Mouse (Mus musculus) lung, embryonic 14.5 days (tissue): Measurements from ENCODE around the gene Map6. TPM values are rescaled to one million over a fixed set of nuclear protein-coding genes. Genes with fewer than 3 reads are reported as not detected.

ENCODE experiments used
- ATAC-seq: fragments of 200-750 bp; cut with Nextera tagmentation; 2 replicates; pipeline ENCODE4 v1.8.0; 2017; ENCODE audit warnings: mild to moderate bottlenecking, moderate TSS enrichment, moderate library complexity; ENCODE audit not compliant: insufficient read depth
- DNase-seq: peaks from one replicate; pipeline ENCODE4 v3.0.0-alpha.2; 2015
- H3K27ac ChIP-seq: fragments of 300-500 bp; sonication (generic); 2 replicates; pipeline ENCODE4 v1.5.1; 2014; ENCODE audit warnings: low read depth, mild to moderate bottlenecking, moderate library complexity
- H3K27me3 ChIP-seq: fragments of 300-500 bp; sonication (generic); 2 replicates; pipeline ENCODE4 v1.6.1; 2014; ENCODE audit warnings: low read length, control low read depth; ENCODE audit not compliant: insufficient read depth
- H3K36me3 ChIP-seq: fragments of 300-500 bp; sonication (generic); 2 replicates; pipeline ENCODE4 v1.6.1; 2014; ENCODE audit warnings: control low read depth; ENCODE audit not compliant: insufficient read depth
- H3K4me1 ChIP-seq: fragments of 300-500 bp; sonication (generic); 2 replicates; pipeline ENCODE4 v1.6.1; 2014; ENCODE audit warnings: antibody characterized with exemption, control low read depth; ENCODE audit not compliant: insufficient read depth
- H3K4me2 ChIP-seq: fragments of 300-500 bp; sonication (generic); 2 replicates; pipeline ENCODE4 v1.6.1; 2014; ENCODE audit warnings: mild to moderate bottlenecking
- H3K4me3 ChIP-seq: fragments of 300-500 bp; sonication (generic); 2 replicates; pipeline ENCODE4 v1.5.1; 2014; ENCODE audit warnings: low read depth, low read length
- H3K9ac ChIP-seq: fragments of 300-500 bp; sonication (generic); 2 replicates; pipeline ENCODE4 v1.6.1; 2014
- H3K9me3 ChIP-seq: fragments of 300-500 bp; sonication (generic); 2 replicates; pipeline ENCODE4 v1.6.1; 2016; ENCODE audit warnings: low read depth, low read length, control low read depth
- CTCF ChIP-seq: IDR thresholded peaks from 2 replicates; pipeline ENCODE4 v1.5.1; 2016; ENCODE audit warnings: antibody characterized with exemption, low read depth
- WGBS: fragments of 180-500 bp; shearing (Covaris S2); extraction: QIAGEN DNeasy Blood & Tissue Kit; methylation state at CpG from one replicate; pipeline ENCODE4 v1.1.7; 2014; 5-methylcytosine and 5-hydroxymethylcytosine counted together
- polyA plus RNA-seq: library from polyadenylated mRNA; unstranded; fragments of >200 nt; fragmentation: Nextera tagmentation; extraction: Ambion mirVana; gene quantifications from 2 replicates; pipeline ENCODE4 v1.2.1, GENCODE M21; 2014

The Map6 gene
- polyA plus RNA-seq, 1 experiment from 2014 or later, result 2.0 TPM

DNA sequence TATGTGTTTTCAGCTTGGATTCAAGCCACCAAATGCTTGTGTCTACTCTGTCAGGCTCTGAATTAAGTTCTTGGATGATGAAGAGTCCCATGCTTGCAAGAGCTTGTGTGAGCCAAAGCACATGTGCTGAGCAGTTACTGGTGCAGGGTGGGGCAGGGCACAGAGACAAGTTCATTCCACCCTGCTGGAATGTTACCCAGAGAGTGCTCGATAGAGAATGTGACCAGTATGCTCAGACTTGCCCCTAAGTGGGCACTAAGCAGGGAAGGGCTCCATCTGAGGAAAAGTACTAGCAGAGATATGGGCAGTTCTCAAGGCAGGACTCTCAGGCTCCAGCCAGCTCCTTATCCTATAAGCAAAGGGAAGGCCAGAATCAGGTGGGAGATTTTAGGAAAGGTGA, 9.4 kb downstream of the Map6 start:
- Histone ChIP-seq H3K27me3 (no peaks in the 10 kb centered on the region), H3K36me3 (no peaks in the 10 kb centered on the region), H3K9ac (no peak overlapping the region), H3K9me3 (no peaks in the 10 kb centered on the region), H3K4me3 (no peak overlapping the region), H3K4me2 (no peak overlapping the region), H3K27ac (no peak overlapping the region), H3K4me1 (no peaks in the 10 kb centered on the region)
- ATAC-seq (no peak), DNase-seq (no peak)
- WGBS, result 62% methylated on average over 1 of the region's 1 CpGs
- TF ChIP-seq CTCF, result no peak

DNA sequence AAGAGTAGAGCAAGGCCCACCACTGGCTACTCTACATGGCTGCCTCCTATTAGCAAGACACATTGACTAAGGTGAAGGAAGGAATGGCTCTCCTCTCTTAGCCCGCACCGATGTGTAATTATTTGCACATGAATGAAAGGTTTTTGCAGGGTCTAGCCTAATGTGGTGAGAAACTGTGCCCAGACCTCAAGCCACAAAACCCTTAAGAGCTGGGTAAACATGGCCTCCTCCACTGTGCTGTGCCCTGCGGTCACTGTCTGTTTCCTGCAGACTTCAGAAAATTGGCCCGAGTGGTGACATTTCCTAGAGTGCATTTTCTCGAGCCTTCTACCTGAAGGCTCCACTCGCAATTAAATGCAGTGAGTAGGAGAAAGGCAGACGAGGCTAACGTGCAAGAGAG, 11.1 kb downstream of the Map6 start:
- Histone ChIP-seq H3K9me3 (no peaks in the 10 kb centered on the region), H3K36me3 (no peaks in the 10 kb centered on the region), H3K27me3 (no peaks in the 10 kb centered on the region), H3K4me2 (no peak overlapping the region), H3K4me3 (no peak overlapping the region), H3K27ac (no peak overlapping the region), H3K4me1 (no peaks in the 10 kb centered on the region), H3K9ac (no peak overlapping the region)
- ATAC-seq (no peak), DNase-seq (no peak)
- TF ChIP-seq CTCF, result no peak
- 73% methylated on average over 8 of the region's 8 CpGs for whole genome bisulfite sequencing

DNA sequence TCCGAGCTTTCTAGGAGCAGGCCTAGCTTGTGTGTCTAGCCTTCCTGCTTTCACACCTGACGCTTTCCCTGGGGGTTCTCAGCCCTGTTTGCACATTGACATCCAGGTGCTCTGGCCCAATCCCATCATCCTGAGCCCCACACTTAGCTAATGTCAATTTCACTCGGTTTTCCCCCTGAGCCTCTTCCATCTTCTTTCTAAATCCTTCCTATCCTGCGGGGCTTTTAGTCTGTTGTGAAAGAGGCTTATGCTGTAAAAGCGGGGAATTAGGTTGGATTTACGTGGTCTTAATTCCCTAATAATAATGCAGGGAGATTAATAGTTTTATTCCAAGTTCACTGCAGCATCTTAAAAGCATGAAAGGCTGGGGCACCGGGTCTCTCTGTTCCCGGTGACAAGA, 12.3 kb downstream of the Map6 start:
- DNase-seq (no peak), ATAC-seq (no peak)

DNA sequence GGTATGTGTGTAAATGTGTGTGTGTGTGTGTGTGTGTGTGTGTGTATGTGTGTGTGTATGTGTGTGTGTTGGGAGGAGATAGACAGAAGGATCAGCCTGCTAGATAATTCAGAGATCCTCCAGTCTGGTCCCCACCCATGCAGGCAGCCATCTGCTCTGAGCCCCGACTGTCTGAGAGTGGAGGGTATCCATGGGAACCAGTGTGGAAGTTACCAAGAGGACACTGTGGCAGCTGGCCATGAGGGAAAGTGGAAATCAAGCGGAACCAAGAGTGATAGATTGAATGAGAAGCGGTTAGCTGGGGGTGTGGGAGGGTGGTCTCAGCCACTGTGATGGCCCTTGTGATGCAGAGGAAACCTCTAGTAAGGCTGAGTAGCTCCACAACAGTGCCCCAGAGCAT, 20.0 kb downstream of the Map6 start:
- ATAC-seq (no peak), DNase-seq (no peak)
- H3K4me3 ChIP-seq, result no peak overlapping the region

More for the DNA sequence above, 12.3 kb downstream of the Map6 start:
- Histone ChIP-seq H3K27ac (no peak overlapping the region), H3K4me1 (no peaks in the 10 kb centered on the region), H3K9ac (no peak overlapping the region), H3K4me2 (no peak overlapping the region), H3K27me3 (no peaks in the 10 kb centered on the region), H3K4me3 (no peak overlapping the region), H3K36me3 (no peaks in the 10 kb centered on the region), H3K9me3 (no peaks in the 10 kb centered on the region)
- no peak for TF ChIP-seq CTCF
- 65% methylated on average over 8 of the region's 8 CpGs for WGBS

DNA sequence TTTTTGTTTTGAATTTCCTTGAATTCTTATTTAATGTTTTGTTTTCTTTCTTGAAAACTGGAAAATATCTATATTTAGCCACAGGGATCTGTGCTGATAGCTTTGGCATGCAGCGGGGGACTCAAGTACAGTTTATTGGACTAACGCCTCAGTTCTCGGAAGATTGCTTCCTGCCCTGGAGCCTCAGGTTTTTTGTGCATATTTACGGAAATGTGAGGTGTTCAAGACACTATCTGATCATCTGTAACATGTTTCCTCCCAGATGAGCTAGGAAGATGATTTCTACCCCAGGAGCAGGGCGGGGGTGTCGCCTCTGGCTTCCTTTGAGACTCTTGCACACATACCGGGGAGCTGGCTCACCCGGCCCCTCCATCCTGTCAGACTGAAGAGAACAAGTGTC, 22.8 kb downstream of the Map6 start:
- Histone ChIP-seq H3K4me2 (no peak overlapping the region), H3K9ac (no peak overlapping the region), H3K4me1 (no peaks in the 10 kb centered on the region), H3K27ac (no peak overlapping the region), H3K27me3 (no peaks in the 10 kb centered on the region), H3K9me3 (no peaks in the 10 kb centered on the region), H3K36me3 (no peaks in the 10 kb centered on the region), H3K4me3 (no peak overlapping the region)
- WGBS, result 29% methylated on average over 8 of the region's 8 CpGs
- ATAC-seq (no peak), DNase-seq (peak; percentile 52)
- TF ChIP-seq CTCF, result no peak

More for the DNA sequence above, 20.0 kb downstream of the Map6 start:
- H3K9me3 ChIP-seq, result no peaks in the 10 kb centered on the region
- H3K27ac ChIP-seq, result no peak overlapping the region
- no peak for TF ChIP-seq CTCF
- no peak overlapping the region for H3K4me2 ChIP-seq
- 44% methylated on average over 3 of the region's 3 CpGs for WGBS
- no peaks in the 10 kb centered on the region for H3K4me1 ChIP-seq
- H3K9ac ChIP-seq, result no peak overlapping the region
- H3K27me3 ChIP-seq, result no peaks in the 10 kb centered on the region
- H3K36me3 ChIP-seq, result no peaks in the 10 kb centered on the region

DNA sequence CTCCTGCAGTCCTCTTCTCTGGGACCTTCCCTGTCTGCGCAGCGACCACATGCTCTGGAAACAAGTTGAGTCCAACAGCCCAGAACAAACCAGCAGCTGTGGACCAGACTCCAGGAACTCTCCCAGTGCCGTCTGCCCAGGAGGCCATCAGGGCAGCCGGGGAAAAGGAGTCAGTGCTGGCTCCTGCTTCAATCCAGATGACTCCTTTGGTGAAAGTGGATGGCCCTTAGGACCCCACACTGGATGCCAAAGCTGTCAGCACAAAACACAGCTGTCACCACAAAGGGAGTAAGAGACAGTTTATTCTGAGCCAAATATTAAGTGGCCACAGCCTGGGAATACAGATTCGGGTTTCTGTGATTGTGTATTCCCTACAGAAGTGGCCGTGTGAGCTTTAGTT, 23.7 kb downstream of the Map6 start:
- Histone ChIP-seq H3K4me3 (no peak overlapping the region), H3K36me3 (no peaks in the 10 kb centered on the region)
- WGBS, result 36% methylated on average over 6 of the region's 6 CpGs

DNA sequence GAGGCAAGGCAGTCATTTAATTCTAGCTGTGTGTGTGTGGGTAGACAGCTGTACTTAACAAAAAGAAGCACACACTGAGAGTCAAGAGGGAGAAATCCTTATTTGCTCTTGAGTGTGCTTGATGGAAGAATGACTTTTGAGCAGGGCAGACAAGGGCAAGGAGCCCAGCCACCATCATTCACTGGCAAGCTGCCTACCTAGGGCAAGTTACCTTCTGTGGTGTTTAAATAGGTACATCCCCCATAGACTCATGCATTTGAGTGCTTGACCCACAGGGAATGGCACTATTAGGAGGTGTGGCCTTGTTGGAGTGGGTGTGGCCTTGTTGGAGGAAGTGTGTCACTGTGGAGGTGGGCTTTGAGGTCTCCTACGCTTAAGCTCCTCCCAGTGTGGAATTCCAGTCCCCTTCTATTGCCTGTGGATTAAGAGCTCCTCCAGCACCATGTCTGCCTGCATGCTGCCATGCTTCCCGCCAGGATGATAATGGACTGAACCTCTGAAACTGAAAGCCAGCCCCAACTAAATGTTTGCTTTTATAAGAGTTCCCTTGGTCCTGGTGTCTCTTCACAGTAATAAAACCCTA, 27.0 kb downstream of the Map6 start:
- Histone ChIP-seq H3K4me3 (no peak overlapping the region), H3K9ac (no peak overlapping the region), H3K27ac (no peak overlapping the region), H3K4me2 (no peak overlapping the region), H3K9me3 (no peaks in the 10 kb centered on the region), H3K27me3 (no peaks in the 10 kb centered on the region), H3K36me3 (no peaks in the 10 kb centered on the region), H3K4me1 (no peaks in the 10 kb centered on the region)
- ATAC-seq (no peak), DNase-seq (no peak)
- TF ChIP-seq CTCF, result no peak
- 80% methylated on average over 2 of the region's 2 CpGs for WGBS

More for the DNA sequence above, 23.7 kb downstream of the Map6 start:
- Histone ChIP-seq H3K9ac (no peak overlapping the region), H3K27me3 (no peaks in the 10 kb centered on the region), H3K4me2 (no peak overlapping the region), H3K27ac (no peak overlapping the region), H3K9me3 (no peaks in the 10 kb centered on the region), H3K4me1 (no peaks in the 10 kb centered on the region)
- no peak for ATAC-seq
- no peak for TF ChIP-seq CTCF
- DNase-seq, result peak; percentile 3

DNA sequence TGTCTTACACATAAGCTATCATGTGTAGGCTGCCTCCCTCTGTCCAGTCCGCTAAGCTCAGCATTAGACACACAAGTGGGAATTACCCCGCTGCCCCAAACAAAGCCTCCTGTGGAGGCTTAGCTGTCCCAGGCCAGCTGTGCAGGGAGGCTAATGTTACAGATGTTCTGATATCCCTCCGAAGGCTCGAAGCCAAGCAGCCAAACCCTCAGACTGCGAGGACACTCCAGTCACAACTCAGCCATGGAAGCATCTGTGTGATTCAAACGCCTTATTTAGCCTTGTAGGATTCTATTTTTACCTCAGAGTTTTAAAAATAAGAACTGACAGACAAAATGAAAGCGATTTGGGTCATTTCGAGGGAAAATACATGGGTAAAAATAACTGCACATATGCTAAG, 27.9 kb downstream of the Map6 start:
- Histone ChIP-seq H3K9ac (no peak overlapping the region), H3K9me3 (no peaks in the 10 kb centered on the region), H3K4me1 (no peaks in the 10 kb centered on the region), H3K4me3 (no peak overlapping the region), H3K36me3 (no peaks in the 10 kb centered on the region), H3K4me2 (no peak overlapping the region), H3K27me3 (no peaks in the 10 kb centered on the region), H3K27ac (no peak overlapping the region)
- TF ChIP-seq CTCF, result no peak
- DNase-seq, result peak; percentile 22
- WGBS, result 62% methylated on average over 8 of the region's 8 CpGs
- no peak for ATAC-seq
